Mouse (Mus musculus): ENCODE data around the gene Trim10.

Gene Trim10

GRCm38 (mm10) chr17:36909802-36910201 is 40.4 kb downstream of the Trim10 start:
- in situ Hi-C loops (cut with MboI, MseI) = no loop called here

- in situ Hi-C loops (cut with MboI, MseI) = no loop called here
These were observed 42.7 kb downstream of the Trim10 start for GRCm38 (mm10) chr17:36912031-36912430.

- in situ Hi-C loops (cut with MboI, MseI) = no loop called here
These were observed 44.7 kb downstream of the Trim10 start for GRCm38 (mm10) chr17:36914108-36914507.

- in situ Hi-C loops (cut with MboI, MseI) = no loop called here
These were observed 45.7 kb downstream of the Trim10 start for GRCm38 (mm10) chr17:36915076-36915475.

- in situ Hi-C loops (cut with MboI, MseI) = no loop called here
These were observed 50.9 kb downstream of the Trim10 start for GRCm38 (mm10) chr17:36920239-36920638.

- in situ Hi-C loops (cut with MboI, MseI) = no loop called here
These were observed 53.3 kb downstream of the Trim10 start for GRCm38 (mm10) chr17:36922715-36923114.

- in situ Hi-C loops (cut with MboI, MseI) = no loop called here
These were observed 54.1 kb downstream of the Trim10 start for GRCm38 (mm10) chr17:36923491-36923890.

Measured in T-helper 2 cell (primary cell).